Mouse (Mus musculus) heart, postnatal 0 days (tissue): ENCODE results near the gene Tdp1.

Source experiments
- CTCF ChIP-seq: IDR thresholded peaks from 2 replicates; pipeline ENCODE4 v1.5.1; 2016; ENCODE audit warnings: antibody characterized with exemption, control low read depth, low read depth
- EP300 ChIP-seq: IDR thresholded peaks from 2 replicates; pipeline ENCODE4 v1.6.1; 2016; ENCODE audit warnings: antibody characterized with exemption, low read depth

GRCm38 (mm10) chr12:99956411-99956810 lies 72.1 kb downstream of the Tdp1 start:
- no peak for TF ChIP-seq CTCF
- TF ChIP-seq EP300 = no peak
